Mouse (Mus musculus) ovary, postnatal 36 days (tissue): Measurements from ENCODE around the gene Luc7l3.

ENCODE experiments used
- DNase-seq: peaks from one replicate; pipeline ENCODE4 v3.0.0; 2022; ENCODE audit warnings: low spot score, mixed read lengths

Luc7l3 gene

DNA sequence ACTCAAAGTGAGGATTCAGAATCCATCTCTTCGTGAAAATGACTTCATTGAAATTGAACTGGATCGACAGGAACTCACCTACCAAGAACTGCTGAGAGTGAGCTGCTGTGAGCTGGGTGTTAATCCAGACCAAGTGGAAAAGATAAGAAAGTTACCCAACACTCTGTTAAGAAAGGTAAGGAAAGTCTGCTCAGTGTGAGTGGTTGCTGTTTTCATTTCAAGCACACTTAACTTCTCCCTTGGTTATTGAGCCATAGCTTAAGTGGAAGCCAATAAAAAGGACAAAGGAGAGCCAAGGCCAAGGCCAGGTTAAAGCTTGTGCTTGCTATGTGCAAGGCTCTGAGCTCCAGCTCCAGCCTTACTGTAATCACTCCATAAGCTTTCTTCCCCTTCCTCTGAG, 16.6 kb upstream of the Luc7l3 start:
- no peak for DNase-seq

DNA sequence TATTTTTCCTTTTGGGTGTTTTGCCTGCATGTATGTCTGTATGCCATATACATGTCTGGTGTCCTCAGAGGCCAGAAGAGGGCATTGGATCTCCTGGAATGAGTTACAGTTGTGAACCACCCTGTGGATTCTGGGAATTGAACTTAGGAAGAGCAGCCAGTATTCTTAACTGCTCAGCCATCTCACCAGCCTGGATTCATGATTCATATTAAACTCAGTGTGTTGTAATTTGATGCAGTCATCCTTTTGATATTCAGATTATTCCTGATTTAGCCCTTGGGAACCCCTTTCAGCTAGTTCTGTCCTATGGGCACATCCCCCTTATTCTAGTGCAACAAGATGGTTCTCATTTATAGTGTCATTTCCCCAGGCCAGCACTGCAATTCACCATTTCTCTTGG, 14.8 kb upstream of the Luc7l3 start:
- DNase-seq, result no peak

DNA sequence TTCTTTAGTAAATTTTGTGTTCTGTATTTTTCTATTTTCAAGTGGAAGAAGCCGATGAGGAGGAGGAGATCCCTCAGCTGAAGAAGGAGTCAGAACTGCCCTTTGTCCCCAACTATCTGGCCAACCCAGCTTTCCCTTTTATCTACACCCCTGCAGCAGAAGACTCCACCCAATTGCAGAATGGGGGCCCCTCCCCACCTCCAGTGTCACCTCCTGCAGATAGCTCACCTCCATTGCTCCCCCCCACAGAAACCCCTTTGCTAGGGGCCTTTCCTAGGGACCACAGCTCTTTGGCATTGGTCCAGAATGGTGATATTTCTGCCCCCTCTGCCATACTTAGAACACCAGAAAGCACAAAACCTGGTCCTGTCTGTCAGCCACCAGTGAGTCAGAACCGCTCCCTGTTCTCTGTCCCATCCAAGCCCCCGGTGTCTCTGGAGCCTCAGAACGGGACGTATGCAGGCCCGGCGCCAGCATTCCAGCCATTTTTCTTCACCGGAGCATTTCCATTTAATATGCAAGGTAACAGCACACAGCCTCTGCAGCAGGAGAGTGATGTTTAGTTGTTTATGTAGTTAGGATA, 12.7 kb upstream of the Luc7l3 start:
- DNase-seq, result no peak

DNA sequence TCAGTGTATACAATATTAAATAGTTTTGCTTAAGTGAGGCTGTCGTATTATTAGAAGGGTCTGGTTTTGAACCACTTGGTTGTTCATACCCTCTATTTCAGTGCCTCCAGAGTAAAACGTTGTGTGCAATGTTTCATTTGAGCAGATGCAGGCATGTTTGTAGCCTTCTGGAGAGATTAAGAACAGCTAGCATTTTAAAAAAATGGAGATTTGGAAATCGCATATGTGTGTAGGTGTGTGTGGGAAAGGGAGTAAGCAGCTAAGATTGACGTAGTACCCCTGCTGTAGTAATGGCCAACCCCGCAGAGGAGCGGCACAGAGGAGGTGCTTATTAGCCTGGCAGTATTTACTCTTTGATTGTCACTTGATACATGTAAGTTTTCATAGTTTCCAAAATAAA, 10.9 kb upstream of the Luc7l3 start:
- no peak for DNase-seq

DNA sequence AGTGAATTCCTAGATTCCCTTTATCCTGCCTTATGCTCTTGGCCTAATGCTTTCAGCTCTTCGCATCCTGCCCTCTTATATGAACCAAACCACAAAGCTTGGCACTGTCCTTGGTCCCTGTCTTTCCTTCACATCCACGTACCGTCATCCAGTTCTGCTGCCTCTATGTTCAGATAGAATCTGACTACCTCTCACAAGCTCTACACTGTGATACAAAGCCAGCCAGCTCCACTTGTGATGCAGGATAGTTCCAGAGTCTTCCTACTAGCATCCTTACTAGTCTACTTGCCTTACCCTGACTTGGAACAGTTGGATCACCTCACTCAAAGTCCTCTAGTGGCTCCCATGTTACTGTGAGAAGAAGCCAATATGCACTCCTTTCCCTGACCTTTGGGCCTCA, 8.4 kb upstream of the Luc7l3 start:
- DNase-seq, result no peak

DNA sequence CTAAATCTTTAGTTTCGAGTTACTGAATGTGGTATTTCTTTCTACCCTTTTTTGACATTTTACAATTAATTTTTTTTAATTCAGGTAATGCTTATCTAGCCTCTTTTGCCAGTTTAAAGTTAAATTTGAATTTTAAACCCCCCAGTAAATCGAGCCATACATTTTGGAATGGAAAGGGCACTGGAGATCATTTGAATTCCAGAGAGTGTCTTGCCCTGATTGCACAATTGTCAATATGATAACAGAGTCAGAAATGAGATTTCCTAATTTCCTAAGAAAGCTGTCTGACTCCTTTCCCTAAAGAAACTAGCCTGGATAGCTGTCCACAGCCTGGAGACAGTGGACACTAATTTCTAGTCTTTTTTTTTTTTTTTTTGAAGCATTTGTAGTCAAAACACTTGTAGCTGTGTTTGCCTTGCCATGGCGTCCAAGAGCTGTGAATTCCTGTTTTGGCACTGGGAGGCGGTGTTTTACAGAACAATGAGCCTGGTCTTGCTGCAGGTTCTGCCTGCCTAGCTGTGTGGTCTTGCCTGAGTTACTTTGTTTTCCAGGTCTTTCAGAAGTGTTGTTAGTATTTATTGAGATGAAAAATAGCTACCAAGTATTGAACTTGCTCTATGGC, 7.6 kb upstream of the Luc7l3 start:
- peak; percentile 52 for DNase-seq

DNA sequence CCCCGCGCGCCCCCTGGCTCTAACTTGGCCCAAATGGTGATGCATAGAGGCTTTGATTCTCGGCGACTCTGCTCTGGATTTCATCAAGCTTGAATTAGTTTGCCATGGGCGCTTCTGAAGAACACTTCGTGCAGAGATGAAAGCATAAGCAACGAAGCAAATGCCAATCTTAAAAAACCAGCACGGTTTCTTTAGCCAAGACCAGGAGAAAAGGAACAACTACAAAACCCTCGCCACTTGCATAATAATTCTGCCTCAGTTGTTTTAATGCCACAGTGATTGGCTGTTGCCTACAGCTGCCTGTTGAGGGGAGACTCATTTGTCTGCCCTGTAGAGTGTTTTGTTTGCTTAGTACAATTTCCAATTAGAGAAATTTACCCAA, 6.8 kb upstream of the Luc7l3 start:
- no peak for DNase-seq

DNA sequence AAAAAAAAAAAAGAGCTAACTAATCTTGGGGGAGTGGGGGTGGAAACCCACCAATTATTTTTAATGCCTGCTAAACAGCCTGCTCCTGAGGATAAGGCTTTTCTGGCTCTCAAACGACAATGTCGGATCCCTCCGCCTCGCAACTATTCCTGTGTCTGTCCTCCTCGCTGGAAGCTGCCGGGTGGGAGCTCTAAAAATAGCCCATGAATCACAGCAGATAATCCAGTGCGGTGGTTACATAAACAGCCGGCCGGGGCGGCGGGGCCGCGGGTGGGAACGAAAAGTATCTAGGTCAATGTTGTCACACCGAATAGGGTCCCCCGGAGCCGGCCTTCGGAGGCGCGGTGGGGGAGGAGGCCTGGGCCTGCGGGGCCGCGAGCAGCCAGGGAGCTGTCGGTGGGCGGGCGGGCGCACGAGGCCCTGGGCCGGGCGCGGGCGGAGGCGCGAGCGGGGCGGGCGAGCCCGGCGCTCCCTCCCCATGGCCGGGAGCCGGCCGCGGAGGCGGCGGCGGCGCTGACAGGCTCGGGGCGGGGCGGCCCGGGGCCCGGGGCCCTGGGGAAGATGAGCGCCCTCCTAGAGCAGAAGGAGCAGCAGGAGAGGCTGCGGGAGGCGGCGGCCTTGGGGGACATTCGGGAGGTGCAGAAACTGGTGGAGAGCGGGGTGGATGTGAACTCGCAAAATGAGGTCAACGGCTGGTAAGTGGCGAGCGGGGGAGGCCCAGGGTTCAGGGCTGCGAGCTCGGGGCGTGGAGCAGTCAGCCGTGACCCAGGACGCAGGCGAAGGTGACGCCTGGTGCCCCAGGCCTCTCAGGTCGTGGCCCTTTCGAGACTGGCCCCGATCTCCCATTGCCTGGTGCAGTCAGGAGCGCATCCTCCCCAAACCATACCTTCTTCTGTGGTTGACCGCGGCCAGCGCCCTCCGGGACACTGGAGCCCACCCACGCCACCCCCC, 6.2 kb upstream of the Luc7l3 start, which contains the start of gene Ankrd40:
Gene Ankrd40, plus strand, starts transcription at position 309 of the 951 bp plus-strand sequence.
- DNase-seq, result peak; percentile 95

DNA sequence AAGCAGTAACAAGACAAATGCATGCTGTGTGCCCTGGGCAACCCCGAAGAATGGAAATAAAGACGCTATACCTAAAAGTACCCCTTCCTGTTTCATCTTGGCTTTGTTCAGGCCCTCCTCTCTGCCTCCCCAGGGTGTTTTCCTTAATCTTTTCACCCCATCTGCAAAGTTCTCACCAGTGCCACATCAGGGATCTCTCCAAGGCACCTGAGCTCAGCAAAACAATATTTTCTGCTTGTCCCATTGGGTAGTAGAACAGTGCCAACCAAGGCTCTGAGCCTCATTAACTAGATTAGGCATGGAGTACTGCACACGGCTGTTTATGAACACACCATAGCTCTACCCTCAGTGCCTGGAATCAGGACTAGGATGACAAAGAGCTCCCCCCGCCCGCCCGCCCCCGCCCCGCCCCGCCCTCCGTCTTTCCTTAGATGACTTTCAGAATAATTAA, 5.2 kb upstream of the Luc7l3 start:
- DNase-seq, result no peak

DNA sequence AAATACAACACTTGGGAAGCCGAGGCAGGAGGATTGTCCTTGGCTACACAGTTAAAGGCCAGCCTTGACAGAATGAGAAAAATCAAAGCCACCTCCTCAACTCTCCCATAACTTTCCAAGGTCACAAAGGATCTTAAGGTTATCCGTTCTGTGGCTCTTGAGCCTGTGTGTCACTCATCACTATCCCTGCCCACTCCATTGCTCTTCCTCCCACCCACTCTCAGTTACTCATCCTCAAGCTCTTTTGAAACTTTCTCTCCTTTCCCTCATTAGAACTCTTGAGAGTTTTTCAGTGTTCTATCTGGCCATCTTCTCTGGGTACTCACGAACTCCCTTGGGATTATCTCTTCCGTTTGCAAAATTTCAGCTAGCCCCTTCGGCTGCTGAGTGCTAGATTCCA, 2.8 kb upstream of the Luc7l3 start:
- no peak for DNase-seq

DNA sequence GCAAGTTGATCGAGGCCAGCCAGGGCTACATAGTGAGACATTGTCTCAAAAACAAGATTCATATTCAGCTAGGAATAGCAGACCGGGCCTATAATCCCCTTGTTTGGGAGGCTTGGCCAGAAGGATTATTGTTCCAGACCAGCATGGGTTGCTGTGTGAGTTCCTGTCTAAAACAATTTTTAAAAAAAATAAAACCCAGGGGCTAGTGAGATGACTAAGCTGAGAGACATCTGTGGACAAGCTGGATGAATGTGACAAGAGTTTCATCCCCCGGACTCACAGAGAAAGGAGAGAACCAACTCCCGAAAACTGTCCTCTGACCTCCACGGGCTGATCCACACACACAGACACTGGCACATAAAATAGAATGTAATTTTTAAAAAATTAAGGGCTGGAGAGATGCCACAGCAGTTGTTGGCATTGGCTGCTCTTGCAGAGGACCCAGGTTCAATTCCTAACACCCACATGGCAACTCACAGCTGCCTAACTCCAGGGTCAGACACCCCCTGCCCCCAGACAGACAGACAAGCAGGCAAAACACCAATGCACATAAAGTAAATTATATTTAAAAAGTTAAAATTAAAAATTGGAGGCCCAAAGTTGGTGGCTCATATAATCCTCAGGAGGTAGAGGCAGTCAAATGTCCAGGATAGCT, 1.6 kb upstream of the Luc7l3 start:
- DNase-seq, result no peak

DNA sequence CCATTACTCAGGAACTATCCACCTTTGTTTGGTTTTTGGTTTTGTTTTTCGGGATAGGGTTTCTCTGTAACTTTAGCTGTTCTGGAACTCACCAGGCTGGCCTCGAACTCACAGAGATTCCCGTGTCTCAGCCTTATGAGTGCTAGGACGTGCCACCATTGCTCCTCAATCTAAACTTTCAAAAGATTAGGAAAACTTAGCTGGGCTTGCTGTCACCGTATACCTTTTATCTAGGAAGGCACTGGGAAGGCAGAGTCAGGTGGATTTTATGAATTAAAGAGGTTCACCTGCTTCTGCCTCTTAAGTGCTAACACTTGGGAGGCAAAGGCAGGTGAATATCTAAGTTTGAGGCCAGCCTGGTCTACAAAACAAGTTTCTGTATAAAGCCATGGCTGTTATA, 848 bp upstream of the Luc7l3 start:
- no peak for DNase-seq

DNA sequence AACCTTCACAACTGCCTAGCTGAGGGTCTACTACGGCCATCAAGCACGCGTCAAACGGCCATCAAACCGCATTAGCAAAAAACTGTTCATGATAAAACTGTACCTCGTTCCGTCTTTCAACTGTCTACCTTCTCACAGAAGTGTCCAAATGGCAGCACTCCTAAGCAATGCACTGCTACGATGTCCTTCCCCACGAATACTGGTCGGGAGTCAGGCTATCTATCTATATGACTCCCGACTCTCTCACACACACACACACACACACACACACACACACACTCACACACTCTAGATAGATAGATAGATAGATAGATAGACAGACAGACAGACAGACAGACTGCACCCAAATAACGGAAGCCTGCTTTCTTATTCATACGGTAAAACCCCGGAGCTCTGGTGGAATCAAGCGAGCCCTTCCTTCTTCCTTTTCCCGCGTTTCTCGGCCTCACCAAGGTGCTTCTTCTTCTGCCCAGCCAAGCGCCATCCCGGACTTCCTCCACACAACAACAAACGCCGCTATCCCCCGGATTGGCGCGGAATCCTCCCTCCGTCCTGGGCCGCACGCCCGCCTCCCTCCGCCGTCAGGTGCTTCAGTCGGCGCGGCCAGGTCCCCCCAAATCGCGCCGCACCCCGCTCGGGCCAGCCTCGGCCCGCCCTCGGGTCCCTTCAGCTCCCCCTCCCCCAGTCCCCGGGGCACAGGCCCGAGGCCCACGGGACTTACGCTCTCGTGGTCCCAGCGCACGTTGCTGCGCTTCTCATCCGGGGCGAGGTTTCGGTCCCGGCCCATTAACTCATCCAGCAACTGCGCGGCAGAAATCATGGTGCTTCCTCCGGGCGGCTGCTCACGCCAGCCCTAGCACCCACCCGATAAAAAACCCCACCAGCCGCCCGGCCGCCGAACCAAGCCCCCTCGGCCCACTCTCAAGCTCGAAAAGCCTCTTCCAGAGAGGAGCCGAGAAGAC, 538 bp downstream of the Luc7l3 start:
- DNase-seq, result no peak

DNA sequence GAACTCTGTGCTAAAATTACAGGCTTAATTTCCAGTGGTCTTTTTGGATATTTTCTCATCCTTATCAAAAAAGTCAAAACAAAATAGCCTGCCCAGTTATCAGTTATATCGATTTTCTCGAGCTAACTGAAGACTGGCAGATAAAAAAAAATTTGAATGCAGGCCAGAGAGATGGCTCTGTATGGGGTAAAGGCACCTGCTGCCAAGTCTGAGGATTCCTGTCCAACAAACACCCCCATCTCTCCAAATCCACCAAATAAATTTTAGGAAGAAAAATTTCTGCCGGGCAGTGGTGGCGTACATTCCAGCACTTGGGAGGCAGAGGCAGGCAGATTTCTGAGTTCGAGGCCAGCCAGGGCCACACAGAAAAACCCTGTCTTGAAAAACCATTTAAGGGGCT, 3.7 kb downstream of the Luc7l3 start:
- DNase-seq, result no peak

DNA sequence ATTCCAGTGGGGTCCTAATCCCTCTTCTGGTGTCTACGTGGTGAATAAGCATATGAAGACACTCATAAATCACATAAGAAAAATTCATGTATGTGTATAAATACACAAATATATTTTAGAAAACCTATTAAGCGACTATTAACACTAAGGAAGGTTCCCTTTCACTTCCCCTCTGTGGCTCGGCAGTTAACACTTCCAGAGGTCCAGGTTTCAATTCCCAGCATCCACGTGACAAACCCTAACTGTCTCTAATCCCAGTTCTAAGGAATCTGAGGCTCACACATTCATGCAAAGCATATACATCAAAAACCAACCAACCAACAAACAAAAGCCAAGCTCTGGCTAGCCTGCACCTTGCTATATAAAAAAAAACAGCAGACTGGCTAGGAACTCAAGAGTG, 4.3 kb downstream of the Luc7l3 start:
- no peak for DNase-seq

DNA sequence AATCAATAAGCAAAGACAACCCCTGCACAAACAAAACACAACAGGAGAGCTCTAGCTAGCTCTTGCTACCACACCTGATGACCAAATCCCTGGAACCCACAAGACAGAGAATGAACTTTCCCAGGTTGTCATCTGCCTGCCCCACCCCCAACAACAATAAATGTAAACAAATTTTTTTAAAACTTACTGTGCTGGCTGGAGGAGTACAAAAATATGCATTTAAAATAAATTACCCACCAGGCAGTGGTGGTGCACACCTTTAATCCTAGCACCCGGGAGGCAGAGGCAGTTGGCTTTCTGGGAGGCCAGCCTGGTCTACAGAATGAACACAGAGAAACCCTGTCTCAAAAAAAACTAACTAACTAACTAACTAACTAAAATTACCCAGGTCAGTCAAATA, 4.8 kb downstream of the Luc7l3 start:
- DNase-seq, result no peak

DNA sequence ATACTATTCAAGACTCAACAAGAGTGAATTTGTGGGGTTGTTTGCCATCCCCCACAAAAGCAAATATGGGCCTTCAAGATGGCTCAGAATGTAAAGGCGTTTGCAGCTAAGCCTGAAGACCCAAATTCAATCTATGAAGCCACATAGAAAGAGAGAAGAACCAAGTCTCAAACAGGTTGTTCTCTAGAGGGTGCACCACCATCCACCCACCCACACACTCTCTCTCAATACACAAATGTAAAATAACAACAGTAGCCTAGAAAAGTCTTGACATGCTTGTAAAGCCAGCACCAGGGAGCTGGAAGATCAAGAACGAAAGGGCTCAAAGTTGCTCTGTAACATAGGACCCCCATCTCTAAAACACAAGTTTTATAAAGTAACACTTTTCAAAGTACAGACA, 5.3 kb downstream of the Luc7l3 start:
- no peak for DNase-seq

DNA sequence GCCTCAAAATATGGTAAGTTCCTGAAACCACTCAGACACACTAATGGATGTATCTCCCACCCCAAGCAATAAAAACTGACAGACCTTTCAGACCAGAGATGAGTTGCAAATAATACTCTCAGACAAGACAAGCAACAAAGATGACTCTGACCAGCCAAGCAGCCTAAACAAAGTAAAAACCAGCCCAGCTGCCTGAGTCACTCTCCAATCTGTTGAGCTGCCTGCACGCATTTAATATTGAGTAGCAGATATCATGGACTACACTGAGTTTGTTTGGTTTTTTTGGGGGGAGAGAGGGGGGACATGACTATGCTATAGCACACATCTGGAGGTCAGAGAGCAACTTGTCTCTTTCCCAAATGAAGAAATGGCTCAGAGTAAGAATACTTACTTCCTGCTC, 6.5 kb downstream of the Luc7l3 start:
- no peak for DNase-seq

DNA sequence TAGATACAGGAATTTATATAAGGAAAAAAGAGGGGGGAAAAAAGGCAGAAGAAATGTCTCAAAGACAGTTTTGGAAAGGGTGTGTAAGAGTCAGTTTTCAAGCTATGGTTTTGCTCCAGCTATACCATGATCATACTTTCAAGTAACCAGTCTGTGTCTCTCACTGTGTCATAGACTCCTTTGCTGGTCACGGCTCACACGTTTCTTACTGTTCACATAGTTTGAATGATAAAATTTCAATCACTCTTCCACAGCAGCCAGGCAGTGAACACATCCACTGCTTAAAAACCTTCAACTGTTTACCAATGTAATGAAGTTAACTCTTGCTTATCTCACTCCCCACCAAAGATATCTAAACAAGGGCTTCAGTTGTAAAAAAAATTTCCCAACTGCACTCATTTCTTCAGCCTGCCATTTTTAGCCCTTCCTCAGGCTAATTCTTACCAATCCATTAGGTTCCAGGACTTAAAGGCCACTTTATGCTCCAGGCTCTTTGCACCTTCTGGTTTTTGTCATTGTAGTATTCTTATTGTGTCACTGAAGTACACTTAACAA, 7.6 kb downstream of the Luc7l3 start:
- DNase-seq, result no peak

DNA sequence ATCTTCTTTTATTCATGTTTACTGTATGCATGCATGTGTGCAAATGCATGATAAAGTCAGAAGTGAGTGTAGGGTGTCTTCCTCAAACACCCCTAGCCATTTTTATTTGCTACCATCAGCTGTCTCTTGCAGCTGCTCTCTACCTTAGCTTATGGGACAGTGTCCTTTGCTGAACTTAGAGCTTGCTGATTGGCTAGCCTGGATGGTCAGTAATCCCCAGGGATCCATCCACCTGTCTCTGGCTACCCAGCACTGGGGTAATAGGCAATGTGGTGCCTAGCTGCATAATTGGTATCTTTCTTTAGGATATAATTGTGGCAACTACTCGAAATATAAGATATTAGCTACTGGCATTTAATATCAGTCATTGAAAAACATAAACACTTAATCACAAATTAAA, 9.1 kb downstream of the Luc7l3 start:
- DNase-seq, result no peak
